Mouse (Mus musculus) lung, postnatal 0 days (tissue): ENCODE data around the gene Smad1.

Experiments
- CTCF ChIP-seq: IDR thresholded peaks from 2 replicates; pipeline ENCODE4 v1.5.1; 2016; ENCODE audit warnings: antibody characterized with exemption, mild to moderate bottlenecking
- EP300 ChIP-seq: IDR thresholded peaks from 2 replicates; pipeline ENCODE4 v1.6.1; 2016; ENCODE audit warnings: antibody characterized with exemption, mild to moderate bottlenecking, control low read depth

GRCm38 (mm10) chr8:79375074-79375774 lies 24.1 kb downstream of the Smad1 start:
- 0 out of 2 replicates have a peak, but pooled peaks have one; percentile 31 for TF ChIP-seq EP300
- no peak for TF ChIP-seq CTCF
